Mouse (Mus musculus): ENCODE data around the gene Pitpnc1. TPM values are rescaled to one million over a fixed set of nuclear protein-coding genes. Genes with fewer than 3 reads are reported as not detected.

Pitpnc1 gene
- polyA plus RNA-seq, 1 experiment from 2014 or later, result 15.1 TPM

DNA sequence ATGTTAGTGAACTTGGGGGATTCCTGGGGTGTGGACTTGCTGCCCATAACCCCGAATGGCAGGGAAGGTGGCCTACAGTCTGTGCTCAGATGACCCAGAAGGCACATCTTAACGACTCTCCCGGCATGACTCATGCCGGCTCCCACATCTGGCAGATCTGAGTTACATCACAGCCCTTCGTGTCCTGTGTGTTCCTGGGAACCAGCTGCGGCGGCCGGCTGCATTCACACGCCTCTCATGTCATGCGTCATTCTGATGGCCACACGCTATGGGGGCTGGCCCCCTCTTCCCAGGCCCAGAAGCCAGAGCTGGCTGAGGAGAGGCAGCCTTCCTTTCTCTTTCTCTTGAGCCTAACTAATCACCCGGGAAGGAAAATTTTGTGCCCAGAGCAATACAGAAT lies 94.2 kb downstream of the Pitpnc1 start:
- DNase-seq (ENCODE audit: low spot score), result no peak

DNA sequence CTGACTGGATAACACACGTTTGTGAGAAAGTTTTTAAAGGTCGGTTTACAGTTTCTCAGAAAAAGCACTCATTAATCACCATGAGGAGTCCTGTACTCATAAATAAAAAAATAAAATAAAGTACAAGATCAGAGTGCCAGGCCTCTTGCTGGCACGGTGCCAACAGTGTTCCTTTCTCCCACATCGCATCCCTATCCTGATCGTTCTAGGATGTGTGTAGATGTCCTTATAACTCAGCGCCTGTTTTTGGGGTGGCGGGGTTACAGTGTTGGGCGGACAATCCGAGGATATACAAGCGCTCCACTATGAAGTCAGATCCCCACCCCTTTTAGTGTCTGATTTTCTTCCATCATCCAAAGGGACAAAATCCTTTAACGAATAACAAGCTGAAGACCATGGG lies 94.7 kb downstream of the Pitpnc1 start:
- DNase-seq (ENCODE audit: low spot score), result no peak

DNA sequence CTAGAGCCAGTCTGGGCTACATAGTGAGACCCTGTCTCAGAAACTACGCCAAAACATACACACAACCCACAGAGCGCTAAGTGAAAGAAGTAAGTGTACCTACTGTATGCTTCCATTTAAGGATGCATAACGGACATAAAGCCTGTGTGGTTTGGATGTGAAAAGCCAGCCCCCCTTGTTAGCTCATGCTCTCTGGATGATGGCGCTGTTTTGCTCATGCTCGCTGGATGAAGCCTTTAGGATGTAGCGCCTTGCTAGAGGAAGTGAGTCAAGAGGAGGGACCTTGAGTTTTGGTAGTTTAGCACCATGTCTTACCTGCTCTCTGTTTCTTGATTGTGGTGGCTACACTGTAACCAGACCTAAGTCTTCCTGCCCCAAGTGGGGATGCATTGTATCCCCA lies 96.9 kb downstream of the Pitpnc1 start:
- DNase-seq (ENCODE audit: low spot score), result no peak

DNA sequence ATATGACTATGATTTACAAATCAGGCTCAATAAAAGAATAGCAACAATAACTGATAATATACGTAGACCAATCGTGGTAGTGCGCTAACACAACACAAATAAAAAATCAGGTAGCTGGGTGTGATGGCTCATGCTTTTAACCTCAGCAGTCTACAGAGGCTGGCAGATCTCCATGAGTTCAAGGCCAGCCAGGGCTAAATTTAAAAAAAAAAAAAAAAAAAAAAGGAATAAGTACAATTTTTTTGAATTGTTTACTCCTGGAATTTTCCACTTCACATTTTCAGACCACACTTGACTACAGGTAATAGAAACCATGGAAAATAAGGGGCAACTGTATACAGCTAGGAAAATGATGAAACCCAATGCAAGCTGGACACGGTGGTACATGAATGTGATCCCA lies 97.3 kb downstream of the Pitpnc1 start:
- DNase-seq (ENCODE audit: low spot score), result no peak

DNA sequence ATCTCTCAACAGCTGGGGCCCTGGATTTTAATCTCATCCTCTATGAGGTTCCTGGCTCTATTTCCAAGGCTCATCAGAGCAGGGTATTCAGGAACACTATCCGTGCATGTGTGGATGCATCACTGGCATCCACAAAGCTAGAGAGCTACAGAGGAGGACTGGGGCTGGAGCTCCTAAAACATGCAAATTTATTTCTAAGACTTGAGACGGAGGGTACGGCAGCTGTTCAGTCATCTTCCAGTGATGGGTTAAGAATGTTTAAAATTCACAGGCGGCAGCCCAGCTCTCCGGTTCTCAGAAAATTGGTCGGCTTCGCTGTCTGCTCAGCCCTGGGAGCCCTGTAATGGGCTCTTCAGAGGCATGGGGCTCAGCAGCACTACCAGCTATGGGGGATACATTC lies 97.8 kb downstream of the Pitpnc1 start:
- DNase-seq (ENCODE audit: low spot score), result no peak

DNA sequence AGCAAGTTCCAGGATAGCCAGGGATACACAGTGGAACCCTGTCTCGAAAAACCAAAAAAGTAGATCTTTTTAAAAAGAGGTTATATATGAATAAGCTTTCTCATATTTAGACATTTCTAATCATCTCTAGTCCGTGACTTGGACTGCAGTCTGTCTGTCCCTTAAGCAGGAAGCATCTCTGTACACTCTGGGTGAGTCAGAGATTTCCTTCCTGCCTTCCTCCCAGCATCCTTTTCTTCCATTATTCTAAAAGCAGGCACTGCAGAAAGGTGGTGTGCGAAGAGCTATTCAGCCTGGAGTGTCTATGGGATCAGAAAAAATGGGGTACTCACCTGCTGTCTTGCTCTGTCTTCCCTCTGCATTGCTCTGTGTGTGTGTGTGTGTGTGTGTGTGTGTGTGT lies 100.0 kb downstream of the Pitpnc1 start:
- DNase-seq (ENCODE audit: low spot score), result no peak

DNA sequence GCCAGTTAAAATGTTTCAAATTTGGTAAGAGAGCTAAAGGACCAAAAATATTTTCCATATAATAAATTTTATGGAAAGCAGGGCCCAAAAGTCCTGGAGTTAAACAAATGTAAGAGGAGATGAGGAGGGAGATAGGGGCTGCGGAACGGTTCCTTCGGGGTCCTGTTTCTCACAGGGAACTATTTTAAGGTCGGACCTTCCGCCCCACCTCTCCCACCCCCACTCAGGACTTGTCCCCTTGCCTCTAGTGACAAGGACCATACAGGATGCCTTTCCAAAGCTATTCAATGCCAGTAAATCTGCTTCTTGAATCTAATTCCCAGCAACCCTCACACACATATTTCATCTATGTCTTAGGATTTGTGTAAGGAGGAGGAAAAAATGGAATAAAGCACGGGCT lies 100.8 kb downstream of the Pitpnc1 start:
- DNase-seq (ENCODE audit: low spot score), result no peak

DNA sequence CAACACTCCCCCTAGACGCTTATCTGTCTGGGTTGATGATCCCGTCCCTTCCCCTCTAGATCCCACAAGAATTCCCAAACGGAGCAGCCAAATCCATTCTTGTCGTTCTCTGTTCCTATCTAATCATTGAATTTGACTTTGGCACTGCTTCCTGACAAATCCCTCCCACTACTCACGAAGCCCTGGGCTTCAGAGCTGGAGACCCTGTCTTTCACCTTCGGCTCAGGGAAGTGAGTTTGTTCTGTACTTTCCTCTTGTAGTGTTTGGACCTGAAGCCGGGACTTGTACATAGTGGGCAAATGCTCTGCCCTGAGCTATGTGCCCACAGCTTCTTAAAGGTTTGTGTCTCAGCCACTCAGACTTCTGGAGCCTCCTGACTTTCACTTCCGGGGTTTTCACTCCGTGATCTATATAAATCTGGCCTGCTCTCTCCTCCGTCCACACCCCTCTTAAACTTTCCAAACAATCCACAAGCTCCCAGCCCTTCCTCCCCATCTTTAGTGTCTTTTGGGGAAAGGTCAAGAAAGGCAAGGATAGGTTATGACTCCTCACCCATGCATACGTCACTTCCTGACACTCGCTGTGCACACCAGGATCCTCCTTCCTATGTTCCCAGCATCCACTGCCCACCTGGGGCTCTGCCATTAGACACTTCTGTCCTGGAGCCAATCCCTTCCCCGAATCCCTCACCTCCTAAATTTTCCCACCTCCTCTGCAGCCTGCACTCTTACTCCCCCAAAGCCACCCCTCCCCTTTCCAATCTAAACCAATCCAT lies 104.4 kb downstream of the Pitpnc1 start:
- no peak for DNase-seq (ENCODE audit: low spot score)

DNA sequence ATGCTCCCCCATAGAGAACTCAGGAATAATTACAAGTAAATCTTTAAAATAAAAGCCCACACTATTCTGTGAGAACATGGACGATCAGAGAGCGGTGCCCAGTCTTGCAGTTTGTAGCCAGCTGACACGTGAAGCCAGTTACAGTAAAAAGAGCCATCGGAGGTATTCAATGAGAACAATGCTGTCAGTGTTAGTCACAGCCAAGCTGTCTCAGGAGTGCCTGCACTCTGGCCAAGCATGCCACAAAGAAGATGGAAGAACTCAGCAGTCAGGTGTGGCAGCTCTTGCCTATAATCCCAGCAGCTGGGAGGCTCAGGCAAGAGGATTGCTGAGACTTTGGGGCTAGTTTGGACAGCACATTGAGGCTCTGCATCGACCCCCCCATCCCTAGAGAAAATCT lies 111.8 kb downstream of the Pitpnc1 start:
- DNase-seq (ENCODE audit: low spot score), result no peak

DNA sequence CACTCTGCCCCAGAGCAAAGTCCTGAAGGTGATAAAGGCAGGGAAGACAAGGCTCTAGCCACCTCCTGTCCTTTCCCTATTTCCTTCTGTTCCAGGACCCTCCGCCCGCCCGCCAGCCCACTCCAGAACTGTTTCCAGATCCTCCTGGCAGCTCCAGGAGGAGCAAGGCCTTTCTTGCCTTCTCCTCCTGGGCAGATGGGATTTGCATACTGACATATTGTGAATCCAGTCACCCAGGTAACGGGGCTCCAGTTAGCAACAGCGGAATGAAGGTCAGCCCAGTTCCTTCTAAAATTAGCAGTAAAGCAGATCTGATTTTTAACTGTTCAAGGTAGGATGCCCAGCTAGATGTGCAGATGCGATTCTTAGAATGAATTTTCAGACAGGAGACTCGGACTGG lies 114.3 kb downstream of the Pitpnc1 start:
- no peak for DNase-seq (ENCODE audit: low spot score)

DNA sequence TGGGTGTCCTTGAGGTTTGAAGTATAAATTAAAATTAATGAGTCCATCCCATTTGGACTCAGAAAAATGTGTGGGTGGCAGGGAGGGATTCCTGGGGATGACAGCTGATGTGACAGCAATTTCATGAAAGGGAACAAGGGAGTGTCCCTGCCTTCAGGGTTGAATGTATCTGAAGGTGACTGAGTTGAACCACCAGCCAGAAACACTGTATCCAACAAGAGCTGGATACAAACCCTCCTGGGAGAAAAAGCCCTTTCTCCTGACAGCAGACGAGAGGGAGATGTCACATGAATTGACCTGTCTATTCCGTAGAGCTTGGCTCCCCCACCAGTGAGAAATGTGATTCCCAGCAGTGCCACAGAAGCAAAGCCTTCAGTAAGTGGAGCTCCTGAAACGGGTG lies 115.0 kb downstream of the Pitpnc1 start:
- DNase-seq (ENCODE audit: low spot score), result no peak

DNA sequence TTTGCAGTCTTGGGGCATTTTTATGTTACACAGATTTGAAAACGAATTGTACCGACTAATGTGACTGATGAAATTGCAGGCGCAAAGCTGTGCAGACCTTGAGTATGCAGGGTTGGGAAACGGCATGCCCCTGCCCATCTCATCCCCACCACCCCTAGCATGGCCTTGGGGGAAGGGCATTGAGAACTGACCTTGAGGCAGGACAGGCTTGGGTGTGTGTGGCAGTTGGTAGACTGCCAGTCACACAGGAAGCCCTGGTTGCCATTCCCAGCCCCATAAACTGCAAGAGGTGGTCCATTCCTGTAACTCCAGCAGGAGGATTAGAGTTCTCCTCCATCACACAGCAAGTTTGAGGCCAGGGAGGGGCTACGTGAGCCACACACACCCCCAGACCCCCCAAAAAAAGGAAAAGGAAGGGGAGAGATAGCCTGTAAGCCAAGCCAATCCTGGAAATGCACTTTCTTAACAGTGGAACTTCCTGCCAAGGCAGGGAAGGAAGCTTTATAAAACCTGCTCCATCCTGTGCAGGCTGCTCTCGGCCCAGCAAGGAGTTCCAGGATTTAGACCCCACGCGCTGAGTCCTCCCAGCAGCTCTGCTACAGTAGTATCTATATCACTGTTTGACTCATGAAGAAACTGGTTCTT lies 115.9 kb downstream of the Pitpnc1 start:
- DNase-seq (ENCODE audit: low spot score), result no peak

DNA sequence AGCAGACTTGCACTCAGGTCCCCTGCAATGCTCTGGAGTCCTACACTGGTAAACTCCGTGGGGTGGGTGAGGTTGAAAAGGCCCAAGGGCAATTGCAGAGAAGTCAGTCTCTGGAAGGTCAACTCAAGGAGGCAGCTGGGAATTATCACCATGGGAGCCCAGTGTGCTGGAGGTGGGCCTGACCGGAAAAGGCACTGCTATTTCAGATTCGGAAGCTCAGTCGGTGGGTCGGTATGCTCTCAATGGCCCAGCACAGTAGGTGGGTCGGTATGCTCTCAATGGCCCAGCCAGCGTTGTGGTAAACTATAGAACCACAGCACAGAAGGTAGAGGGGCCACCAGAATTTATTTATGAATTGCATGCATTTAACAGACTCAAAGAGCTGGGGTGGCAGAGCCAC lies 117.9 kb downstream of the Pitpnc1 start:
- DNase-seq (ENCODE audit: low spot score), result no peak

DNA sequence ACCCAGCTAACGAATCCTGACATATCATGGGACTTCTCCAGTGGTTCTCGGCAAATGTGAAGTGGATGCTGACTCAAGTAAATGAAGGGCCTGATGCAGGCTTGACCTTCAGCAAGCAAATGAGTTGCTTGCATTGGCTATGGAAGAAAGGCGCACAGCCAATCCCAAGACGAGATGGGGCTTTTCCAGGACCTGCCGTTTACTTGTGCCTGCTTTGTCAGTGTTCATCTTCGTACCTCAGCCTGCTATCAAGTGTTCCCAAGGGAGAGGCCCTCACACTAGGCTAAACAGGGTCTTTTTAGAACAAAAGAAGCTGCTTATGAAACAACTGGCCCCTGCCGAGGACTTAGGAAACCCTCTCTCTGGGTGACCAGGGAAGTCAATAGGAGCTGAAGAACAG lies 120.7 kb downstream of the Pitpnc1 start:
- no peak for DNase-seq (ENCODE audit: low spot score)

DNA sequence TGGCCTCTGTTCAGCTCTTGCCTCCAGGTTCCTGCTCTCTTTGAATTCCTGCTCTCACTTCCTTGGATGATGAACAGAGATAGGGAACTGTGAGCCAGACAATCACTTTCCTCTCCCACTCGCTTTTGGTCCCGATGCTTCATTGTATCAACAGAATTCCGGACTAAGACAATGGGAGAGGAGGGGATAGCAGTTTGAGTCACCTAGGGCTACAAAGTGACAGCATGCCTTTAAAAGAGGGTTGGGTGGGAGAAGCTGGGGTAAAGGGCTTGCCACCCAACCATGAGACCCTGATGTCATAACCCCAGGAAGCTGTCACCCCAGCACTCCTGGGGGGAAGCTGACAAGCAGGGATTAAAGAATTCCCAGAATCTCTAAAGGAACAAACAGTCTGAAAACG lies 127.5 kb downstream of the Pitpnc1 start:
- DNase-seq (ENCODE audit: low spot score), result no peak

DNA sequence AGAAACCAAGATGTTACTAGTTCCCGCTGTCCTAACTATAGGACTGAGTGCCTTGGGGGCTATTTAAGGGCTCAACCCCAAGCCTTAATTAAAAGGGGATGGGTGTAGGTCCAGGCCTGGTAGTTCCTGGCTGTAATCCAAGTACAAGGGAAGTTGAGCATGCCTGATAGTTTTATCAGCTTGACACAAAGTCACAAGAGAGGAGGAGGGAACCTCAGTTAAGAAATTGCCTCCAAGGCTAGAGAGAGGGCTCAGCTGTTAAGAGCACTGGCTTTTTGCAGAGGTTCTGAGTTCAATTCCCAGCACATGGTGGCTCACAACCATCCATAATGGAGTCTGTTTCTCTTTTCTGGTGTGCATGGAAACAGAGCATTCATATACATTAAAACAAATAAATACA lies 128.1 kb downstream of the Pitpnc1 start:
- DNase-seq (ENCODE audit: low spot score), result no peak

DNA sequence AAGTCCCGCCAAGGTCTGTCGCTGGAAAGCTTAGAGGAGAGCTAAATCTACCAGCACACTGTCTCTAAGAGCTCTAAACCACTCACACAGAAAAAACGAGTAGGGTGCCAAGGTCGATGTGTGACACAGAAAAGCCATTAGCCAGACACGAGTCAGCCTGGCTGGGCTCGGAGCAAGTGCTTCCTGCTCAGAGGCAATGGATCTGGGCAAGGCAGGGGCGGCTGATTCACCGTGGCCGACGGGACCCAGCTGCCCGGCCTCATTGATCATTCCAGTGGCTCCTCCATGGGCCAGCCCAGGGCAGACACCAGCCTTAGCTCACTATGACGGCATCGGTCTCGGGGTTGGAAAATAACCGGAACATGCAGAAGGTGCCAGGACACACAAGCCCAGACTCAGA lies 129.2 kb downstream of the Pitpnc1 start:
- DNase-seq (ENCODE audit: low spot score), result no peak

DNA sequence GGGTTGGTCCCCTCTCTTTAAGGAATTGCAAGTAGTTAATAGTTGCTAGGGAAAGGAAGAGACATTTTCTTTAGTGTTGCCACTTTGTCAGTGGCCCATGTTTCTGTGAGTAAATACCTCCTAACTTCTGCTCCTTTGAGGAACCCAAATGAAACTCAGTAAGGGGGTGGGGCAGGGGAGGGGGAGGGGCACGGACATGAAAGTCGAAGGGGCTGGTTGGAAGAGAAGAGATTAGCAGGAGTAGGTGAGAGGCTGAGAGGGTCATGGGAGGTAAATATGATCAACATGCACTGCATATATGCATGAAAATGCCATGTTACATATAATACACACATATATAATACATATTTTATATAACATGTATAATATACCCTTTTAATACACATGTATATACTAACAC lies 129.7 kb downstream of the Pitpnc1 start:
- DNase-seq (ENCODE audit: low spot score), result no peak

DNA sequence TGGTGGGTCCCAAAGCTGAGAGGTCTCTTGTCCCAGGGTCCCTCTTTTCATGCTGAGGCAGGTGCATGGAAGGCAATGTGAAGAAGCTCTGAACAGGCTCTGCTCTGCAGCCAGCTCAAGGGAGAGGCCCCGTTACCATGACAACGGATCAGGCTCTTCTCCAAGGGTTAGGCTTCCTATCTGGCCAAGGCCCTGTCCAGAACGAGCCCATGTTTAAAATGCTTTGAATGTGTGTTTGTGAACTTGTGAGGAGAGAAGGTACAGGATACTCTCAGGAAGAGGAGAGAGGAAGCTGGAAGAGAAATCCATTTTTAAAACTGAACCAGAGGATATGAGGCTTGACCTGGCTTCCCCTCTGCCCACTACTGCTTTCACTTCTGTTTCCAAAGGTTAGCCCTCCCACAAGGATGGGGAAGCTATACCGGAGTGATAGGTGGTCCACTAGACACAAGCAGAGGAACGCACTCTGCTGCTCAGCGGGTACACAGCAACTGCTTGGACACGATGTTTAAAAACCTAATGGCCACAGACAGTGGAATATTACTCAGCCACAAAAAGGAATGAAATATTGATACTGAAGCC lies 131.2 kb downstream of the Pitpnc1 start:
- DNase-seq (ENCODE audit: low spot score), result no peak

DNA sequence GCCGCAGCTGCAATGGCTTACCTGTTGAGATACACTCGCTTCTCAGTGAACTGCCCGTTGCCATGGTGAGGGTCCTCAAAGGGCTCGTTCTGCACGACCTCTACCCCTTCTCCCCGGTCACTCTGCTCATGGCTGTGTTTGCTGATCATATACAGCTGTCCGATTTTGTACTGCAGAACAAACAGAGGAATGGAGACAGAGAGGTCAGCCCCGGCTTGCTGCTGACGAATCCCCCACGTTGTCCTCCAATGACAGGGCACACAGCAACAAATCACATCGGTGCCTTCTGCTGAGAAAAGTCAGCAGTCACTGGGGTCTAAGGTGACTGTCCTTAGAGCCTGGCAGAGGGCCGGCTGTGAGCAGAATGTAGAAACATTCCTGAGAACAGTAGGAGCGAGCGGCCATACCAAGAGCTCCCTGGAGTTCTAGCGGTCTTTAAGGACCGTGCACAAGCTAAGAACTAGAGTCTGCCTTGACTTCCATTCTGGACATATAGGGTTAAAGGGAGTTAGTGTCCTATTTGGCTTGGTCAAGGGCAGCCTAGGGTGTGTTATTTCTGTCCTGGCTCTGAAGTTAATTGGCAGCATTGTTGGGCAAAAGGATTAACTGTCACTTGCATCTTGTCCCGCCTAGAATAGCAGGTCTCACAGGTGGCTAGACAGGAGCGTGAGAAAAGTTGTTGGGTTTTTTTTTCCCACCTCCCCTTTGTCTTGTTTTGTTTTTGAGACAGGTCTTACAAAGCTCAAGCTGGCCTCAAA lies 132.9 kb downstream of the Pitpnc1 start:
- DNase-seq (ENCODE audit: low spot score), result no peak

DNA sequence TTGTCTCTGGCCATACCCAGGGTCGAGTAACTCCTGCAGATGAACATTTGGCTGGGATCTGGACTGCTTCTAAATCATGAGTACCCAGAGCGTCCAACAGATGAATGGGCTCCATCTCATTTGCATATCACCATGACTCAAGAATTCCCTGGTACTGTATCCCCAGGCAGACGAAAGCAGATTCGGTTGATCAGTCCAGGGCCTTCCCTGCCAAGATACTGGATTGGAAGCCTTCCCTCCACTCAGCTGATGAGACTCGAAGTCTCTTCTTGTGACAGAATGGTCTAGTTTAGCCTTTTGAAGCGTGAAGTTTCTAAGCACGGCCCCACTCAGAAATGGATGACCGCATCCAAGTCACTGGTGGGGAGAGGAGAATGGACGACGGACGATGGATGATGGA lies 134.7 kb downstream of the Pitpnc1 start:
- DNase-seq (ENCODE audit: low spot score), result no peak

DNA sequence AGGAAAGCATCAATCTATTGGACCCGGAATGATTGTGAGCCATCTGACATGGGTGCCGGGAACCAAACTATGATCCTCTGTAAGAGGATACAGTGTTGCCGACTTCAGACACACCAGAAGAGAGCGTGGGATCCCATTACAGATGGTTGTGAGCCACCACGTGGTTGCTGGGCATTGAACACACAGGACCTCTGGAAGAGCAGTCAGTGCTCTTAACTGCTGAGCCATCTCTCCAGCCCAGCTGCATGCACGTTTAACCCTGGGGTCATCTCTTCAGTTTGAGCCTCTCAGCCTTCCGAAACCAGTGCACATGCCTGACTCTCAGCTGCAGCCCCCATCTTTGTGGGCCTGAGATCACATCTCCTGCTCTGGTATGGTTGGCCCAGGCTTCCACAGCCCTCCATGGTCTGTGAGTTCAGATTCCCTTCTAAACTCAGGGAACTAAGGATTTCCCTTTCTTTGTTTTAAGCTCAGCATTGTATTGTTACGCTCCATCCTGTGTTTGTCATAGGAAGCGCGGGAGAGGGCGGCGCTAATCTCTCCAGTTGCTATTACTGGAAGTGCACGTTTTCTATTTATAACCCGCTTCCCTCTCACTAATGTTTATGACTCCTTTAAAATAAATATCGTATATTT lies 135.5 kb downstream of the Pitpnc1 start:
- DNase-seq (ENCODE audit: low spot score), result no peak

All from thymus, postnatal 0 days (tissue).